Comparison of ENCODE assay signal across 10 mouse cellular contexts in genomic region chr5:137009988-137010387, GRCm38 (mm10). TPM values are rescaled to one million over a fixed set of nuclear protein-coding genes. Genes with fewer than 3 reads are reported as not detected.
A peak's percentile ranks its signal among the peaks of the same experiment; 100 is the strongest.
DNase-seq lines count a peak whose midpoint lies in the region; ATAC-seq and TF ChIP-seq lines count a peak whose summit lies in the region.
"Had no signal": no experiment of that assay in that cellular context is flagged by ENCODE, and none has a peak within 500 bp of the region (broad histone marks: within the 10 kb centered on the region; RNA-seq: fewer than 3 reads in every experiment).

No protein-coding gene starts in this region.

- H3K36me3 ChIP-seq in forebrain, postnatal 0 days (ENCODE audit: insufficient read depth), result no peaks in the 10 kb centered on the region
- no peaks in the 10 kb centered on the region for H3K36me3 ChIP-seq in forebrain, embryonic 12.5 days (replicated peaks)
- no peaks in the 10 kb centered on the region for H3K36me3 ChIP-seq in liver, adult 2 months (ENCODE audit: control insufficient read depth, insufficient read depth, low read length)
- H3K36me3 ChIP-seq in liver, embryonic 12.5 days, result no peaks in the 10 kb centered on the region
- H3K36me3 ChIP-seq in MEL (ENCODE audit: control insufficient read depth in 1 of 2, insufficient read depth in 2 of 2, low read length in 2 of 2), result no peaks in the 10 kb centered on the region
- H3K36me3 ChIP-seq in embryonic facial prominence, embryonic 10.5 days (replicated peaks), result no peaks in the 10 kb centered on the region
- H3K36me3 ChIP-seq: hindbrain, embryonic 15.5 days; midbrain, embryonic 12.5 days had no signal

- no peak for TF ChIP-seq POLR2A in liver, adult 2 months (IDR thresholded peaks at IDR 0.05; ENCODE audit: extremely low read depth, insufficient read depth, low read length)
- TF ChIP-seq POLR2A in MEL (IDR thresholded peaks at IDR 0.05; ENCODE audit: control insufficient read depth in 1 of 2, insufficient read depth in 1 of 2, low read depth in 1 of 2, low read length in 2 of 2, poor library complexity in 1 of 2), result no peak

- no peaks in the 10 kb centered on the region for H3K9me3 ChIP-seq in forebrain, postnatal 0 days (ENCODE audit: low read length)
- no peaks in the 10 kb centered on the region for H3K9me3 ChIP-seq in forebrain, embryonic 12.5 days
- H3K9me3 ChIP-seq in liver, embryonic 12.5 days (replicated peaks), result peaks cover 7% of the 10 kb centered on the region
- H3K9me3 ChIP-seq in MEL (replicated peaks; ENCODE audit: insufficient read depth, low read length), result no peaks in the 10 kb centered on the region
- H3K9me3 ChIP-seq in embryonic facial prominence, embryonic 10.5 days, result no peaks in the 10 kb centered on the region
- H3K9me3 ChIP-seq: hindbrain, embryonic 15.5 days had no signal

- TF ChIP-seq RAD21 in MEL (IDR thresholded peaks at IDR 0.05; ENCODE audit: low read depth, low read length), result peak; percentile 53

- no peak overlapping the region for H3K27ac ChIP-seq in forebrain, postnatal 0 days (ENCODE audit: low read depth, low read length)
- H3K27ac ChIP-seq in forebrain, embryonic 12.5 days, result no peak overlapping the region
- no peak overlapping the region for H3K27ac ChIP-seq in liver, adult 2 months (replicated peaks; ENCODE audit: insufficient read depth, low read depth, low read length)
- H3K27ac ChIP-seq in liver, embryonic 12.5 days, result no peak overlapping the region
- H3K27ac ChIP-seq in MEL (ENCODE audit: control insufficient read depth, low read depth, low read length), result no peak overlapping the region
- no peak overlapping the region for H3K27ac ChIP-seq in embryonic facial prominence, embryonic 10.5 days (replicated peaks)
- H3K27ac ChIP-seq: hindbrain, embryonic 15.5 days; midbrain, embryonic 12.5 days had no signal

- H3K79me2 ChIP-seq in liver, adult 2 months (ENCODE audit: control insufficient read depth, insufficient read depth, low read length), result no peaks in the 10 kb centered on the region
- no peaks in the 10 kb centered on the region for H3K79me2 ChIP-seq in MEL (ENCODE audit: control insufficient read depth, insufficient read depth, low read length, poor library complexity)

- 15% methylated on average over 3 of the region's 3 CpGs for WGBS in forebrain, postnatal 0 days
- 34% methylated on average over 3 of the region's 3 CpGs for WGBS in forebrain, embryonic 12.5 days
- 38% methylated on average over 3 of the region's 3 CpGs for WGBS in liver, adult 2 months
- 20% methylated on average over 3 of the region's 3 CpGs for WGBS in liver, embryonic 12.5 days (ENCODE audit: insufficient replicate concordance)
- 42% methylated on average over 3 of the region's 3 CpGs for WGBS in embryonic facial prominence, embryonic 10.5 days

- peak; percentile 71 for TF ChIP-seq CTCF in forebrain, postnatal 0 days (IDR thresholded peaks at IDR 0.05; ENCODE audit: low read depth)
- peak; percentile 10; the same call in 1 of the 2 replicates for TF ChIP-seq CTCF in liver, adult 2 months (IDR thresholded peaks at IDR 0.05; ENCODE audit: low read depth, low read length)
- TF ChIP-seq CTCF in MEL (IDR thresholded peaks at IDR 0.05 in 2 of 3, conservative IDR thresholded peaks at IDR 0.05 in 1 of 3; ENCODE audit: control insufficient read depth in 1 of 3, insufficient read depth in 1 of 3, low read depth in 2 of 3, low read length in 3 of 3, poor library complexity in 1 of 3, severe bottlenecking in 1 of 3), result peak; percentile 53 to 77 (median 75)

- peak; percentile 61 for DNase-seq in forebrain, postnatal 0 days
- DNase-seq in liver, adult 2 months (ENCODE audit: extremely low read depth, low read depth, low spot score), result peak; percentile 27
- DNase-seq in MEL (ENCODE audit: low read depth, low spot score), result peak; percentile 79
- peak; percentile 61 for DNase-seq in embryonic facial prominence, embryonic 10.5 days (ENCODE audit: low spot score)
- peak; percentile 61 for DNase-seq in lung, postnatal 36 days
- no peak for DNase-seq in spleen, adult 12 weeks (ENCODE audit: low spot score)

- H3K4me1 ChIP-seq in forebrain, postnatal 0 days (ENCODE audit: insufficient read depth), result no peaks in the 10 kb centered on the region
- H3K4me1 ChIP-seq in forebrain, embryonic 12.5 days, result no peaks in the 10 kb centered on the region
- H3K4me1 ChIP-seq in liver, adult 2 months (ENCODE audit: control insufficient read depth, insufficient read depth, low read length), result no peaks in the 10 kb centered on the region
- no peaks in the 10 kb centered on the region for H3K4me1 ChIP-seq in liver, embryonic 12.5 days
- no peaks in the 10 kb centered on the region for H3K4me1 ChIP-seq in MEL (ENCODE audit: control insufficient read depth in 1 of 2, insufficient read depth in 2 of 2, low read length in 2 of 2)
- no peaks in the 10 kb centered on the region for H3K4me1 ChIP-seq in embryonic facial prominence, embryonic 10.5 days
- H3K4me1 ChIP-seq: hindbrain, embryonic 15.5 days; midbrain, embryonic 12.5 days had no signal

- no peak overlapping the region for H3K9ac ChIP-seq in forebrain, postnatal 0 days
- no peak overlapping the region for H3K9ac ChIP-seq in forebrain, embryonic 12.5 days
- H3K9ac ChIP-seq in liver, adult 2 months (ENCODE audit: low read depth, low read length), result no peak overlapping the region
- no peak overlapping the region for H3K9ac ChIP-seq in liver, embryonic 12.5 days
- no peak overlapping the region for H3K9ac ChIP-seq in MEL (ENCODE audit: control insufficient read depth, low read depth, low read length, poor library complexity, severe bottlenecking)
- H3K9ac ChIP-seq: hindbrain, embryonic 15.5 days; midbrain, embryonic 12.5 days had no signal

- no peak overlapping the region for H3K4me3 ChIP-seq in forebrain, postnatal 0 days (ENCODE audit: low read depth, low read length)
- H3K4me3 ChIP-seq in forebrain, embryonic 12.5 days (replicated peaks), result no peak overlapping the region
- no peak overlapping the region for H3K4me3 ChIP-seq in liver, adult 2 months (ENCODE audit: insufficient read depth, low read depth, low read length)
- no peak overlapping the region for H3K4me3 ChIP-seq in liver, embryonic 12.5 days
- no peak overlapping the region for H3K4me3 ChIP-seq in MEL (ENCODE audit: control insufficient read depth in 1 of 2, insufficient read depth in 1 of 2, low read depth in 2 of 2, low read length in 2 of 2)
- H3K4me3 ChIP-seq in embryonic facial prominence, embryonic 10.5 days, result no peak overlapping the region
- H3K4me3 ChIP-seq: hindbrain, embryonic 15.5 days; midbrain, embryonic 12.5 days had no signal

- no peak overlapping the region for H3K4me2 ChIP-seq in forebrain, postnatal 0 days (ENCODE audit: low read depth)
- no peak overlapping the region for H3K4me2 ChIP-seq in forebrain, embryonic 12.5 days
- H3K4me2 ChIP-seq in liver, embryonic 12.5 days, result no peak overlapping the region
- H3K4me2 ChIP-seq: hindbrain, embryonic 15.5 days; midbrain, embryonic 12.5 days had no signal

- no peak for TF ChIP-seq EP300 in MEL (IDR thresholded peaks at IDR 0.05; ENCODE audit: low read depth in 1 of 2, low read length in 2 of 2)

- H3K27me3 ChIP-seq in forebrain, postnatal 0 days (ENCODE audit: insufficient read depth, low read length), result no peaks in the 10 kb centered on the region
- H3K27me3 ChIP-seq in forebrain, embryonic 12.5 days, result peaks cover 5% of the 10 kb centered on the region; the same call in 1 of the 2 replicates
- H3K27me3 ChIP-seq in liver, adult 2 months (ENCODE audit: control insufficient read depth, insufficient read depth, low read length), result no peaks in the 10 kb centered on the region
- H3K27me3 ChIP-seq in liver, embryonic 12.5 days (replicated peaks), result peaks cover 21% of the 10 kb centered on the region
- peaks cover 2 to 5% of the 10 kb centered on the region in 2 experiments; a peak in 1 of 4 replicates for H3K27me3 ChIP-seq in MEL (ENCODE audit: control insufficient read depth in 1 of 2, insufficient read depth in 2 of 2, low read length in 2 of 2)
- H3K27me3 ChIP-seq in embryonic facial prominence, embryonic 10.5 days (replicated peaks; ENCODE audit: low read depth, poor library complexity, severe bottlenecking), result no peaks in the 10 kb centered on the region
- H3K27me3 ChIP-seq: hindbrain, embryonic 15.5 days had no signal

- ATAC-seq in forebrain, postnatal 0 days, result no peak
- ATAC-seq in forebrain, embryonic 12.5 days (ENCODE audit: low FRiP score), result no peak
- no peak for ATAC-seq in liver, embryonic 12.5 days

RNA-seq across cellular contexts. Expression of gene Vgf, which starts 16.2 kb away (rescaled TPM):
- 82.7 and 116 TPM in 2 replicates for total RNA-seq in forebrain, postnatal 0 days (2014; rRNA removed)
- 26.7 and 40.0 TPM in 2 replicates for polyA plus RNA-seq in forebrain, postnatal 0 days (2015; fragmentation: Nextera tagmentation; extraction: Ambion mirVana)
- polyA plus RNA-seq in forebrain, embryonic 12.5 days (2016; fragmentation: Nextera tagmentation; extraction: Ambion mirVana), result 0.68 and 0.92 TPM in 2 replicates
- 0.07 TPM in 1 of 2 replicates, not detected in the other for total RNA-seq in liver, adult 2 months (2014; rRNA removed)
- not detected in 2 replicates for polyA plus RNA-seq in liver, adult 2 months (2012; rRNA removed)
- not detected in 2 replicates for polyA plus RNA-seq in liver, embryonic 12.5 days (2016; fragmentation: Nextera tagmentation; extraction: Ambion mirVana)
- total RNA-seq in MEL (2012; rRNA removed), result 0.42 and 0.52 TPM in 2 replicates
- polyA plus RNA-seq in MEL (2012; ENCODE audit: insufficient read depth in 1 of 2, insufficient read length in 2 of 2, low read depth in 1 of 2, low replicate concordance in 2 of 2, missing spikeins in 1 of 2), result 1 to 10 TPM in 1 of 2 experiments, not detected in 1; 1.4 TPM
- polyA plus RNA-seq in embryonic facial prominence, embryonic 10.5 days (2016; fragmentation: Nextera tagmentation; extraction: Ambion mirVana), result 0.39 and 0.40 TPM in 2 replicates

RNA-seq across cellular contexts. Expression of gene Znhit1, which starts 22.2 kb away (rescaled TPM):
- total RNA-seq in forebrain, postnatal 0 days (2014; rRNA removed), result 66.1 and 96.9 TPM in 2 replicates
- 176 and 201 TPM in 2 replicates for polyA plus RNA-seq in forebrain, postnatal 0 days (2015; fragmentation: Nextera tagmentation; extraction: Ambion mirVana)
- polyA plus RNA-seq in forebrain, embryonic 12.5 days (2016; fragmentation: Nextera tagmentation; extraction: Ambion mirVana), result 97.9 and 102 TPM in 2 replicates
- 30.0 and 44.5 TPM in 2 replicates for total RNA-seq in liver, adult 2 months (2014; rRNA removed)
- 101 and 109 TPM in 2 replicates for polyA plus RNA-seq in liver, adult 2 months (2012; rRNA removed)
- polyA plus RNA-seq in liver, embryonic 12.5 days (2016; fragmentation: Nextera tagmentation; extraction: Ambion mirVana), result 67.0 and 68.7 TPM in 2 replicates
- total RNA-seq in MEL (2012; rRNA removed), result 51.8 and 56.6 TPM in 2 replicates
- 100 to 1,000 TPM in 1 of 2 experiments, not detected in 1; 123 TPM for polyA plus RNA-seq in MEL (2012; ENCODE audit: insufficient read depth in 1 of 2, insufficient read length in 2 of 2, low read depth in 1 of 2, low replicate concordance in 2 of 2, missing spikeins in 1 of 2)
- 106 and 117 TPM in 2 replicates for polyA plus RNA-seq in embryonic facial prominence, embryonic 10.5 days (2016; fragmentation: Nextera tagmentation; extraction: Ambion mirVana)

RNA-seq across cellular contexts. Expression of gene Plod3, which starts 23.2 kb away (rescaled TPM):
- total RNA-seq in forebrain, postnatal 0 days (2014; rRNA removed), result 46.6 and 55.2 TPM in 2 replicates
- 18.2 and 21.7 TPM in 2 replicates for polyA plus RNA-seq in forebrain, postnatal 0 days (2015; fragmentation: Nextera tagmentation; extraction: Ambion mirVana)
- 34.5 and 36.4 TPM in 2 replicates for polyA plus RNA-seq in forebrain, embryonic 12.5 days (2016; fragmentation: Nextera tagmentation; extraction: Ambion mirVana)
- 21.5 and 22.7 TPM in 2 replicates for total RNA-seq in liver, adult 2 months (2014; rRNA removed)
- polyA plus RNA-seq in liver, adult 2 months (2012; rRNA removed), result 23.4 and 27.4 TPM in 2 replicates
- polyA plus RNA-seq in liver, embryonic 12.5 days (2016; fragmentation: Nextera tagmentation; extraction: Ambion mirVana), result 17.3 and 22.1 TPM in 2 replicates
- 47.3 and 56.0 TPM in 2 replicates for total RNA-seq in MEL (2012; rRNA removed)
- 10 to 100 TPM in 1 of 2 experiments, not detected in 1; 62.8 TPM for polyA plus RNA-seq in MEL (2012; ENCODE audit: insufficient read depth in 1 of 2, insufficient read length in 2 of 2, low read depth in 1 of 2, low replicate concordance in 2 of 2, missing spikeins in 1 of 2)
- polyA plus RNA-seq in embryonic facial prominence, embryonic 10.5 days (2016; fragmentation: Nextera tagmentation; extraction: Ambion mirVana), result 42.6 and 44.6 TPM in 2 replicates

RNA-seq across cellular contexts. Expression of gene Ap1s1, which starts 35.9 kb away (rescaled TPM):
- total RNA-seq in forebrain, postnatal 0 days (2014; rRNA removed), result 105 and 144 TPM in 2 replicates
- 335 and 346 TPM in 2 replicates for polyA plus RNA-seq in forebrain, postnatal 0 days (2015; fragmentation: Nextera tagmentation; extraction: Ambion mirVana)
- 209 and 221 TPM in 2 replicates for polyA plus RNA-seq in forebrain, embryonic 12.5 days (2016; fragmentation: Nextera tagmentation; extraction: Ambion mirVana)
- 21.5 and 23.8 TPM in 2 replicates for total RNA-seq in liver, adult 2 months (2014; rRNA removed)
- 24.1 and 25.6 TPM in 2 replicates for polyA plus RNA-seq in liver, adult 2 months (2012; rRNA removed)
- polyA plus RNA-seq in liver, embryonic 12.5 days (2016; fragmentation: Nextera tagmentation; extraction: Ambion mirVana), result 119 and 121 TPM in 2 replicates
- total RNA-seq in MEL (2012; rRNA removed), result 137 and 154 TPM in 2 replicates
- polyA plus RNA-seq in MEL (2012; ENCODE audit: insufficient read depth in 1 of 2, insufficient read length in 2 of 2, low read depth in 1 of 2, low replicate concordance in 2 of 2, missing spikeins in 1 of 2), result 100 to 1,000 TPM; 211 to 218 TPM
- polyA plus RNA-seq in embryonic facial prominence, embryonic 10.5 days (2016; fragmentation: Nextera tagmentation; extraction: Ambion mirVana), result 177 and 178 TPM in 2 replicates

RNA-seq across cellular contexts. Expression of gene Cldn15, which starts 43.6 kb away (rescaled TPM):
- 0.33 and 0.38 TPM in 2 replicates for total RNA-seq in forebrain, postnatal 0 days (2014; rRNA removed)
- polyA plus RNA-seq in forebrain, postnatal 0 days (2015; fragmentation: Nextera tagmentation; extraction: Ambion mirVana), result 0.13 and 0.15 TPM in 2 replicates
- polyA plus RNA-seq in forebrain, embryonic 12.5 days (2016; fragmentation: Nextera tagmentation; extraction: Ambion mirVana), result 0.27 and 0.50 TPM in 2 replicates
- total RNA-seq in liver, adult 2 months (2014; rRNA removed), result 0.40 and 0.46 TPM in 2 replicates
- 0.51 and 0.81 TPM in 2 replicates for polyA plus RNA-seq in liver, adult 2 months (2012; rRNA removed)
- polyA plus RNA-seq in liver, embryonic 12.5 days (2016; fragmentation: Nextera tagmentation; extraction: Ambion mirVana), result 2.2 TPM in 2 replicates
- 1.0 and 1.2 TPM in 2 replicates for total RNA-seq in MEL (2012; rRNA removed)
- polyA plus RNA-seq in MEL (2012; ENCODE audit: insufficient read depth in 1 of 2, insufficient read length in 2 of 2, low read depth in 1 of 2, low replicate concordance in 2 of 2, missing spikeins in 1 of 2), result 1 to 10 TPM in 1 of 2 experiments, not detected in 1; 2.1 TPM
- 0.10 and 0.29 TPM in 2 replicates for polyA plus RNA-seq in embryonic facial prominence, embryonic 10.5 days (2016; fragmentation: Nextera tagmentation; extraction: Ambion mirVana)

Comparison
In these comparisons a context has a peak if more than half of its experiments do, and no peak if none do; other contexts are left out.
1. RNA of gene Vgf, which starts 16.2 kb away (polyA plus RNA-seq): 26.7 to 40.0 TPM in forebrain, postnatal 0 days; 1.4 TPM in MEL, 0.68 to 0.92 TPM in forebrain, embryonic 12.5 days, 0.39 to 0.40 TPM in embryonic facial prominence, embryonic 10.5 days, not detected in liver, embryonic 12.5 days and not detected in liver, adult 2 months; every median in the first group is over 10 times any median in the second.
2. CTCF ChIP-seq: peak in every context shown above with its lines; median percentile 75 in MEL; 71 in forebrain, postnatal 0 days; 10 in liver, adult 2 months.